Mouse (Mus musculus) midbrain, embryonic 16.5 days (tissue): ENCODE data around the gene Trpm6. TPM values are rescaled to one million over a fixed set of nuclear protein-coding genes. Genes with fewer than 3 reads are reported as not detected.

Source experiments
- polyA plus RNA-seq: library from polyadenylated mRNA; unstranded; fragments of >200 nt; fragmentation: Nextera tagmentation; extraction: Ambion mirVana; gene quantifications from 2 replicates; pipeline ENCODE4 v1.2.1, GENCODE M21; 2015

Gene Trpm6
- polyA plus RNA-seq, 1 experiment from 2014 or later: 0.48 TPM

Other genes starting within 250 kb of the Trpm6 start
- gene Ostf1, start 118.2 kb upstream of the Trpm6 start, polyA plus RNA-seq: 32.1 and 32.2 TPM in 2 replicates
- 6.2 and 6.7 TPM in 2 replicates for gene Nmrk1, start 118.0 kb upstream of the Trpm6 start, polyA plus RNA-seq
- gene Carnmt1, start 79.2 kb upstream of the Trpm6 start, polyA plus RNA-seq: 10.1 and 10.7 TPM in 2 replicates
- 43.0 and 45.0 TPM in 2 replicates for gene D030056L22Rik, start 36.8 kb upstream of the Trpm6 start, polyA plus RNA-seq